Mouse (Mus musculus) adrenal gland (tissue): ENCODE results near the gene Ubl3.

Experiments used
- intact Hi-C: fragments of 180-260 bp; cut with DNase I; formaldehyde crosslinking; loops from one replicate; pipeline ENCODE4 v1.15.1; 2025
- long read RNA-seq, 2 experiments: library from polyadenylated mRNA; unstranded; transcript quantifications; one replicate each; pipeline ENCODE4 v2.0.0; 2020; ENCODE audit warnings: borderline replicate concordance in 1 of 2; ENCODE audit not compliant: insufficient replicate concordance in 1 of 2

Gene Ubl3
- long read RNA-seq, experiment 1, full-length matches to known transcripts: 83 of 92 reads
- long read RNA-seq, experiment 1, partial matches to known transcripts: 3 of 92 reads
- long read RNA-seq, experiment 1, other reads (novel, unspliced or antisense): 6 of 92 reads
- long read RNA-seq, experiment 2, full-length matches to known transcripts: 92 of 101 reads
- long read RNA-seq, experiment 2, partial matches to known transcripts: 3 of 101 reads
- long read RNA-seq, experiment 2, other reads (novel, unspliced or antisense): 6 of 101 reads

DNA sequence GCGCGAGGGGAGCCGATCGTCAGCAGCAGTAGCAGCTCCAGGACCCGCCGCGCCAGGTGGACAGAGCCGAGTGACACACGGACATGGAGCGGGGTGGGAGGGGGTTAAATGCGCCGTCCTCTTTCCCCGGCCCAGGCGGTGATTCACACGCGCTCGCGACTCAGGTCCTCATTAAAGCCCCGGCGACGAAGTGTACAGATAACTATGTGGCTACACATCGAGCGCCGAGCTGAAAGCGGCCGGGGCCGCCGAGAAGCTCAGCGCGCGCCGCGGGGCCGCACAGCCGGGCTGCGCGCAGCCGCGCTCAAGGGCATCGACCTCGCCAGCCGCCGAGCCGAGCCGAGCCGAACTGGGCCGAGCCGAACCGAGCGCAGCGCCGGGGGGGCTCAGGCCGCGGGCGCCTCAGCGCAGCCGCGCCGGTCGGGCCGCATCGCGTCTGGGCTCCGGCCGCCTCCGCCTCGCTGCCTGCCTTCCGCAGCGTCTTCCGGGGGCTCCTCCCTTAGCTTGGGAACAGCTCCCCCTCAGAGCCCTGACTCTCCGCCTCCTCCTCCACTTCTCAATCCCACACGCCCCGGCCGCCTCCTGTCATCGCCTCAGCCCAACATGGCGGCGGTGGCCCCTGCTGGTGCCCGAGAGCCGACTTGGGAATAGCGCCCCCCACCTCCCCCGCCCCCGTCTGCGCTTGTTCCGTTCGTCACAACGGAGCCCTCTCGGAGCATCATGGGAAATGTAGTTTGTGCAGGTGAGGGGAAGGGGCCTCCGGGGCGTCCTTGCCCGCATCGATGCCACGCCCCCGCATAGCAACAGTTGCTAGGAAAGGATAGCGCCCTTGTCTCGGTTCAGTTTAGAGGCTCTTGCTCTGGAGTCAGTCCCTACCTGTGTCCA, at the start of gene Ubl3:
Ubl3 (minus strand) TSS at position 603 of the 885 bp plus-strand sequence.
- intact Hi-C loops: loop anchor here (10.0 kb wide), 1 partner anchor 152 kb away; no protein-coding TSS in a partner anchor

- intact Hi-C loops: no loop called here
Measured at GRCm38 (mm10) chr5:148598376-148598775, 45.8 kb upstream of the Ubl3 start.

- intact Hi-C loops: no loop called here
Measured at GRCm38 (mm10) chr5:148596086-148596753, 43.6 kb upstream of the Ubl3 start.

- intact Hi-C loops: no loop called here
Measured at GRCm38 (mm10) chr5:148595459-148595751, 42.8 kb upstream of the Ubl3 start.

GRCm38 (mm10) chr5:148594693-148595458, 42.3 kb upstream of the Ubl3 start:
- intact Hi-C loops: no loop called here

DNA sequence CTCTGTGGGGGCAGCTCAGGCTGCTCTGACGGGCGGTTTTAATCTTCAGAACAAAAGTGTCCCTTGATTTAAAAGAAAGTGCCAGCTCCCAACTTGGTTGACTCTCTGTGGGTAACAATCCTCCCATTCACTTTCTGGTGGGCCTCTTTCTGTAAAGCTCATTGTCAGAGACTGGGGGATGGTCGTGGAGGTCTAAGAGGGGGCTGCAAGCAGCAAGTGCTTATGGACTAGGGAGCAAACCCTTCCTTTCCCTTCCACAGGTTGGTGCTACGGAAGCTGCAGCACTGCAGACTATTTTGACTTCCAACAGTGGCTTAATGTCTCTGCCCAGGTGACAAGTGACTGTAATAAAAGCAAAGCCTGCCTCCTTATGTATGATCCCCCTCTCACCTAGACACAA, 41.0 kb upstream of the Ubl3 start:
- intact Hi-C loops: no loop called here

DNA sequence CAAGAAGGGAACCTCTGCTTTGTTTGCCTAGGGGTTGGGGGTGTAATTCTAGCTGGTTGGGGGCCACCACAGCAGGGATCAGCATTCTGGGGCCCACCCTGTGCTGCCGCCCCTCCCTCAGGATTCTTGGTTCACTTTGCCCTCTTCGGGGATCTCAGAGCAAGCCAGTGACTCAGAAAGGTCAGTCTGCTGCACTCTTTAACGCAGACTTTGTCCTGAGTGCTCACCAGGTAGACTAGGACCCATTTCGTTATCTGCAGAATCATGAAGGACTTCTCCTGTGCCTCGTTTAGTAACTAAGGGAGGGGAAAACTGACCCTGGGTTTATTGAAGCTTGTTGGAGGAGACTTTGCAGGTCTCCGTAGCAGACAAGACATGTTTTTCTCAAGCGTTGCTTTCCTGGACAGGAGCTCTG, 38.9 kb upstream of the Ubl3 start:
- intact Hi-C loops: no loop called here

GRCm38 (mm10) chr5:148590603-148591447, 38.2 kb upstream of the Ubl3 start:
- intact Hi-C loops: no loop called here

DNA sequence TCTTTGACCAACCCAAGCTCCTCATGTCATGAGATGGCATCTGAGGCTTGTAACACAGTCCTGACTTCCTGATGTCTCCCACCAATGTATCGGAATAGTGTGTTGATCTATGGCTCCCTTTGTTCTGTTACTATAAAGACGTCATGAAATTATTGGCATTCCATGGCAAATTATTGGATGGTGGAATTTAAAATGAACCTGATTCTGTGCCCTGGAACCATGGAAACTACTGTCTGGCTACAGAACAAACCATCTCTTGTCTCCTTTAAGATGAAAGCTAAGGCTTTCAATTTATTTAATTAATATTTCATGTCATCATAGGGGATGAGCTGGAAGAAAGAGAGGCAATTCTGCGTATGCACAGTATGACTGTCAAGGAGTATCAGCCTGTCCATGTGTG, 36.4 kb upstream of the Ubl3 start:
- intact Hi-C loops: no loop called here

DNA sequence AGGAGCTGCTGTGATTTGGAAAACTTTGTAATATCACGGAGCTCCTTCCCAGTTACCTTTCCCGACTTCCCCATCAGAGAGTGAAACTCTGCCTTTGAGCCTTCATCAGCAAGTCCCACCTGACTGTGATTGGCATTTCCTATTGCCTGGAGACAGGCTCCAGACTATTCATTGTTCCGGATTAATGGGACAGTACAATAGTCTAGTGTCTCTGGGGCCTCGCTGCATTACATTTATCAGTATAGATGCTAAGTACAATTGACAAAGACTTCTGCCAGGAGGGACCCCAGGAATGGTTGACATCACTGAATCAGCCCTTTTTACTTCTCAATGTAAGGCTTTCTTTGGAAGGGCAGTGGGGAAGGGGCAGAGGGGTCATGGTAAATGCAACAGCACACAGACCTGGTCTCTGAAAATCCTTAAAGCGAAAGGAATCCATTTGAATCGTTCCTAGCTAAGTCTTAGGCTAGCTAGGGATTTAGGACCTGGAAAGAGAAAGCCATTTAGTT, 35.6 kb upstream of the Ubl3 start:
- intact Hi-C loops: no loop called here

DNA sequence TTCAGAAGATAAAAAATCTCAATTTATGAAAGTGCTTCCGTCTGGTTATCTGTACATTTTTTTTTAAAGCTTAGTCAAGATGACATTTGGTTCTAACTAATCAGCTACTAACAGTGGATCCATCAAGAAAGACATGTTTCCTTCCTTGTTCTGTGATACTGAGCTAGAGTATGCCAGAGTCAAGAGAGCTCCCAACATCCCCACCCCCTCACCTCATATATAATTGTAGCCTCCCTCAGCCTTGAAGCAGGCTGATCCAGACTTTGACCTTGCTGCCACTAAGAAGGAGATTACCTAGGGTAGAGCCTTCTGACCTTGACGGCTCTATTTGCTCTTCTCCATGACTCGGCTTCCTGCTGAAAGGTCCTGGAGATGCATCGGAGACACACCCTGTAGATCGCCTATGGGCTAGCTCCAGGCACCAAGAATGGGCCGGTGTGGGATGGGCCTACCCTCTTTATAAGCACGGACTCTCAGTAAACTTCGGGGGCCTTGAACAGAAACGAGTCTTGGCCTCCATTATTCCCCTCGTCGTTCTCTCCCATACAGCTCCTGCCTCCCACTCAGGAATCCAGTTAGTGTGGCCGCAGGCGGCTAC, 27.9 kb upstream of the Ubl3 start:
- intact Hi-C loops: no loop called here

GRCm38 (mm10) chr5:148579156-148579555, 26.6 kb upstream of the Ubl3 start:
- intact Hi-C loops: no loop called here

GRCm38 (mm10) chr5:148578353-148578752, 25.8 kb upstream of the Ubl3 start:
- intact Hi-C loops: no loop called here

- intact Hi-C loops: no loop called here
Measured at GRCm38 (mm10) chr5:148577278-148577677, 24.7 kb upstream of the Ubl3 start.

- intact Hi-C loops: no loop called here
Measured at GRCm38 (mm10) chr5:148575163-148575562, 22.6 kb upstream of the Ubl3 start.

DNA sequence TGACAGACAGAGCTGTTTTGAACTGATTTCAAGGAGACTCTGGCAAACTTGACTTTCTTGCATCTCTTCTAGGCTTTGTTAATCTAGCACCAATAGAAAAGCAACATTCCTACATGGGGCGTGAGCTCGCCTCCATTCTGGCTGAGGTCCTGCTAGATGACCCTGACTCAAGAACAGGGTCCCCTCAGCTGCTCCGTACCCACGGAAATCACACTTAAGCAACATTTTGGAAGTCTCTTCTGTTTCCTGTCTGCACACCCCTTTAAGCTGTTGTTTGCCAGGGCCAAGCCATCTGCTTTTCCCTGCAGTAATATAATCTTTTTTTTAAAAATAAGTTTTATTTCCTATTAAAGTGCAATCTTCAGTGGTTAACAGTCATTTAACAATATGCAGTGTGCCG, 20.1 kb upstream of the Ubl3 start:
- intact Hi-C loops: no loop called here

GRCm38 (mm10) chr5:148570571-148571304, 18.1 kb upstream of the Ubl3 start:
- intact Hi-C loops: no loop called here

DNA sequence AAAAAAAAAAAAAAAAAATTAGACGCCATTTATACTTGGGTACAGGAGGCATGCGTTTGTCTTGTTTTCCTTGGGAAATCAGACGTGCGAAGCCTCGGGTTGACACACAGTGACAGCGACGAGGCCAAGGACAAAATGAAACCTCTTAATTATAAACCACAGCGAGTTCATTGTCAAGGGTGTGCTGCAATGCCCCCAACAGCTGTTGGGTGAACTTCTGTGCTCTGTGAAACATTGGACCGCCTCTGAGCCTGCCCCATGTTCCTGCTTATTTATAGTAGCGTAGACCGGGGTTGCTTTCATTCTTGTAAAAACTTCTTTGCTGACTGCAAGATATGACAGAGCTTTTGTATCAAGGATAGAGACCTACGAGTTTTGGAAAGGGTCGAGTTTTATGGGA, 16.9 kb upstream of the Ubl3 start:
- intact Hi-C loops: no loop called here

GRCm38 (mm10) chr5:148565636-148566035, 13.0 kb upstream of the Ubl3 start:
- intact Hi-C loops: no loop called here
